Mouse (Mus musculus) spleen, adult 18-20 months (tissue): ENCODE measurements around the gene Cpa2.

ENCODE experiments used
- DNase-seq, 2 experiments: peaks; one replicate each; pipeline ENCODE4 v3.0.0; 2022; ENCODE audit warnings: mixed read lengths in 2 of 2

The Cpa2 gene

DNA sequence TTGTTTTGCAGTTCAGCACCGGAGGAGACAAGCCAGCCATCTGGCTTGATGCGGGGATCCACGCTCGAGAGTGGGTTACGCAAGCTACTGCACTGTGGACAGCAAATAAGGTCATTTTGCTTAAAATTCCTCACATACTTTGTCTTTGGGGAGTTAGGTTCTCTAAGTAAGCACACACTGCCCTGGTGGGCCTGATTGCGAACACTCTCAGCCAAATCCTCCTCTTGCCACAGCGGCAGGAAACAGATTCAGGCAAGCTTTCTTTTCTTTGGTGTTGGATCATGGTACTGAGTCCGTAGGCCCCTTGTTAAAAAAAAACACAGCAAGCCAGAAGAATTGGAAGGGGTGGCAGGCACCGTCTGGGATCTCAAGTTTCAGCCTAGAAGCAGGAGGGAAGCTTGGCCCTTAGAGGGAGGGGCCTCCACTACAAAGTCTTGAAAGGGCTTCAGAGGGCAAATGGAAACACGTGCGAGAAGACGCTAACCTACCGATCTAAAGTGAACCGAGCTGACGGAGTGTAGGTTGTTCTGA lies 7.9 kb downstream of the Cpa2 start:
- DNase-seq = no peak

- DNase-seq = no peak
Measured at GRCm38 (mm10) chr6:30550496-30551192, 9.3 kb downstream of the Cpa2 start.

DNA sequence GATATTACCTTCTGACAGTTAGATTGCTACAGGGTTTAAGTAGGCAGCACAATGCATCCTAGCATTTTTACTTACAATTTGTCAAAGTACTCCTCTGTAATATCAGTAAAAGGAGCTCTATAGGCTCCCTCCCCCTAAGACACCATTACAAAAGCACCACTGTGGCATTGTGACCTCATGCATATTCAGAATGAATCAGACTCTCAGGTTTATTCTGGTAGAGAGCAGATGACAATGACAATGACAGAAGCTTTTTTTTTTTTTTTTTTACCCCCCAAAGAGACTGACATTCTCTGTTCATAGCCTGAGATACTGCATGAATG lies 9.8 kb downstream of the Cpa2 start:
- DNase-seq = no peak

DNA sequence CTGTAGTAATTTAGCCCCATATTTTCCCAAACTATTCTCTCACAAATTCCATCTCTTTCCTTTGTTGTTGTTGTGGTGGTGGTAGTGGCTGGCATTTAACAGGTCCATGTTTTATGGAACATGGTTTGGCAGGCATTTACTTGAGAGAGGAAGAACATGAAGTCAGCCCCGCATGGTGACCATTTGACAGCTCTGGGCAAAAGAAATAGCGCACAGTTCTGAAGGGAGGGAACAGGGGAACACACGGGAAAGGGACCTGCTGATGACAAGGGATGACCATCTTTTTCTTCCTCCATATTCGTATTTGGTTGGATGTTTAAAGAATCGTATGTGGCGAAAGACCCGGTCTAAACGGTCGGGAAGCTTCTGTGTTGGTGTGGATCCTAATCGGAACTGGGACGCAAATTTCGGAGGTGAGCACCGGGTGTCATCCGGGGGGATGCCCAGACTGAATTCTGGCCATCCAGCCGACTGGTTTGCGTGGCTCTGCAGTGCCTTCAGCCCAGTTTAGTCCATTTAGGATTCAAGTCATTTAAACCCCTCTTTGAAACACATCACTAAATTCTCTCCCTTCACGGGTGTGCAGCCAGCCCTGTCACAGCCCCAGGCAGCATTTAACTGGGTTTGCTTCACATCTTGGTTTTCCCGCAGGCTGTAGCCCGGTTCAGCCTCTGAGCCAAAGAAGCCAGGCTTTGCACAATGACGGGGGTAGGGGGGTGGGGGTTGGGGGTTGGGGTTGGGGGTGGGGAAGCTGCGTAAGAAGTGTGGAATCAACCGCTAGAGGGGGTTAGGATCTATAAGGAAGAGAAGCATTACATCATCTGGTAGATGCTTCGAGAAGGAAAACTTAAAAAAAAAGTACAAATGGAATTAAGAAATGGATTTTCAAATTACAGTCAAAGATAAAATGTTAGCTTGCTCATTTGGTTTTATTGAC lies 10.5 kb downstream of the Cpa2 start:
- no peak for DNase-seq

GRCm38 (mm10) chr6:30552628-30553027 lies 11.2 kb downstream of the Cpa2 start:
- no peak for DNase-seq

GRCm38 (mm10) chr6:30553381-30554010 lies 12.1 kb downstream of the Cpa2 start:
- no peak for DNase-seq

GRCm38 (mm10) chr6:30554092-30554491 lies 12.7 kb downstream of the Cpa2 start:
- no peak for DNase-seq

DNA sequence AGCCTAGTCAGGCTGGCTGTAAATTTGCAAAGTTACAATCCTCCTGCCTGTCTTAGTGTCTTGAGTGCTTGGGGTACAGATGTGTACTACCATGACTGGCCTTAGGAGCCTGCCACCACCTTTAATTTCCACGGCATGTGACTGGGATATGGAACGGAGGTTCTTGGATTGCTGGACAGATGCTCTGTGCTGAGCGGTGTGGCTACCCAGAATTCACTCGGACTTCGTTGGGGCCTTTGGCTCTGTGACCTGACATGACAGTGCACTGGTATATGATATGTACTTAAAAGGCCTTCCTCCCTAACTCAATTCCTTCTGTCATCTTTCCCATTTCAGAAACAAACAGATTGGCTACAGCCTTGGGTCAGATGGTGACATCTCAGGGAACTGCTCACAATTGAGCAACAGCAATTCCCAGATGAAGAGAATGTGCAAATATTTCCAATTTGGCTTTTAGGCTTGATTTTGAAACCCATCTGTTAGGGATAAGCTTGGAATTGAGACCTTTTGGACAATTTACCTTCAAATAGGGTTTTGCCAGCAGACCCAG lies 13.3 kb downstream of the Cpa2 start:
- no peak for DNase-seq

- DNase-seq = no peak
Measured at GRCm38 (mm10) chr6:30556080-30556479, 14.7 kb downstream of the Cpa2 start.

DNA sequence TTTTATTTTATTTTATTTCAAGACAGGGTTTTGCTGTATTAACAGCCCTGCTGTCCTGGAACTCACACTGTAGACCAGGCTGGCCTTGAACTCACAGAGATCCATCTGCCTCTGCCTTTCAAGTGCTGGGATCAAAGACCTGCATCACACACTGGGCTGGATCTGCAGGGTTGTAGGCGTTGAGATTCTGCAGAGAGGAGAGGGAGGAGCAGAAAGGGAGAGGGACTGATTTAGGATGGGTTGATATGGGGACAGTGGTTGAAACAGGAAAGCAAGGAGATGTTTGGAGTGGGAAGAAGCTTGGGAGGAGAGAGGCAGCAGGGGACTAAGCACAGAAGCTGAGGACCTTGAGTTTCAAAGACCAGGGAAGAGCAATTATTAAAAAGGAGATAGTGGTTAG lies 18.3 kb downstream of the Cpa2 start:
- DNase-seq = no peak

GRCm38 (mm10) chr6:30562132-30562531 lies 20.8 kb downstream of the Cpa2 start:
- no peak for DNase-seq

DNA sequence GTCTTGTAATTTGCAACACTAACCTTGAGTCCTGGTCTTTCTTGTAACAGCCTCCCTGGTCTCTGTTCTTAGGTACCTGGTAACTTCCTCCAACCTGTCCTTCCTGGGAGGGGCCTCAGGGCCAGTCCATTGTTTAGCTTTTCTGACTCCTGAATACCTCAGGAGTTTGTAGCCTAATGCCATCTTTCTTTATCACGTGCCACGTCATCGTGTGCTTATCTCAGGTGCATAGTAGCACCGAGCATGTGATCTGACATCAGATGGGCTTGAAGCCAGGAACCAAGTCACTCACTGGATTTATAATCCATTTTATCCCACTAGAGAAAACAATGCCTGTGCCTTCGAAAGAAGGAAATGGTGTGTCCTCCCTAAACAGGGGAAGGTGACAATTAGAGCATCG lies 22.2 kb downstream of the Cpa2 start:
- DNase-seq = no peak

DNA sequence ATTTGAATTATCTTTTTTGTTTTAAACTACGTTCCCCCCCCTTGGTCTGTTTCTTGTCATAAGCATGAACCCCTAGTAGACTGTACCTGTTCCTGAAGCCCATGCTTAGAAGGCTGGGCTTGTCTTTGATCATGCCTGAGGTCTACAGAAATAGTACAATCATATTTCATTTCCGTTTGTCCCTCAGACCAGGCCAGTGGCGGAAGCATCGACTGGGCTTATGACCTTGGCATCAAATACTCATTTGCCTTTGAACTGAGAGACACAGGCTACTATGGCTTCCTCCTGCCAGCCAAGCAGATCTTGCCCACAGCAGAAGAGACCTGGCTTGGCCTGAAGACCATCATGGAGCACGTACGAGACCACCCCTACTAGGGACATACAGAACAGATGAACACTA lies 22.7 kb downstream of the Cpa2 start:
- DNase-seq = no peak

DNA sequence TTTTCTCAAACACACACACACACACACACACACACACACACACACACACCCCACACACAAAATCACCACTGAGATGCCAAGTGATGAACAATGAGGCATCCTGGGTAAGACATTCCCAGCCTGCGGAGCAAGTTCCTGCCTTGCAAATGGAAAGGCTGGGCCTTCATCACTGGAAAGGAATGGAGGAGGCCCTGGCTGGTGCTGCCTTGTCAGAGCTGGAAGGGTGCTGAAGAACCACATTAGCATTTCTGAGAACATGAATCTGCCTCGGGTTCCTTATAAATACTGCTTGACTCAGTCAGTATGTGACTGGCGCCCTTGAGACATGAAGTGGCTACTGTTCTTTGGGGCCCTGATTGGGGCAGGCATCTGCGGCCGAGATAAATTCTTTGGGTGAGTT lies 26.7 kb downstream of the Cpa2 start, which contains the start of gene Cpa4:
Cpa4 (plus strand) TSS at position 301 of the 400 bp plus-strand sequence.
- no peak for DNase-seq

GRCm38 (mm10) chr6:30569331-30569730 lies 27.9 kb downstream of the Cpa2 start:
- DNase-seq = no peak

GRCm38 (mm10) chr6:30570012-30570411 lies 28.6 kb downstream of the Cpa2 start:
- DNase-seq = no peak

GRCm38 (mm10) chr6:30572456-30573311 lies 31.3 kb downstream of the Cpa2 start:
- DNase-seq = no peak

DNA sequence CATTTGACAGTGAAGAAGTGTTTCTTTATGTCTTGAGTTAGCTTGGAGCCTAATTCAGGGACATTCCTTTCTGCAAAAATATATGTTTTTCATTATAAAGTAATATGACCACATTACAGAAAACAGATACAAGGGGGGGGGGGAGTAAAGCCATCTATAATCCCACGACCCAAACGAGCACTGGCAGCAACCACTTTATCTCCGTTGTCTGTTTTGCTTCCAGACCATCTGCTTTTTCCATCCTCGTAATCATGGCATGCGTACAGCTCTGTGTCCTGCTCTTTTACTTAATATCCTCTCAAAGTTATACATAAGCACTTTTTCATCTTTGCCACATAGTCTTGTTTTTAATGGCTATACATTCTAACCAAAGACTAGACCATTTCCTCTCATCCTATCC lies 32.0 kb downstream of the Cpa2 start:
- no peak for DNase-seq

GRCm38 (mm10) chr6:30574945-30575344 lies 33.6 kb downstream of the Cpa2 start:
- DNase-seq = no peak

DNA sequence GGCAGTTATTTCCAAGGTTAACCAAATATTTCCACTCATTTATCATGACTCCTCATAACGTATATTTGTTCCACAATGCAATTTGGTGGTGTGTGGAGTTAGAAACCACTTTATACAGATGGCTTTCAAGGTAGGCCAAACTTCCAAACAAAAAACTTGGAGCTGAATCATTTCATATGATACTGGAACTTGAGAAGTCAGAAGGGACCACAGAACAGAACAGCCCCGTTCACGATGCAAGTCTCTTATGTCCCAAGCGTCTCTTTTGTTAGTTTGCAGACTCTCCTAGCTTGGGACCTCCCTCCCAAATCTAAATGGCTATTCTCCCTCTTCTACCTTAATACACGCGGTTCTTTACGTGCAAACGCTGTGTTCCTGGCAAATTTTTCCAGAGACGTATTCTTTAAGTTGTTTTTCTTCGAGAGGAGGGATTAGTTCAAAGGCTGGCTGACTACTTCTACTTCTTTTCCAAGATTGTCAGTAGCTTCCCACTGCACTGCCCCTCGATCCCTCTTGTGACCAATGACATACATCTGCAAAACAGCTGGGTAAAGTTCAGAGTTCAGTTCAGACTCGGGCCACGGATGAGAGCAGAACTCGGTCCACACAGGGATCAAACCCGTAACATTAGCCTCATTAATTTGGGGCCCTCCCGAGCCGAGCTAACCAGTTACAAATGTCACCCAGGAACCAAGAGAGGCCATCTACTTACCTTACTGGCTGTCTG lies 35.3 kb downstream of the Cpa2 start:
- no peak for DNase-seq
